Mouse (Mus musculus) neural tube, embryonic 13.5 days (tissue): Measurements from ENCODE around the gene Robo3. TPM values are rescaled to one million over a fixed set of nuclear protein-coding genes. Genes with fewer than 3 reads are reported as not detected.
A peak's percentile ranks its signal among the peaks of the same experiment; 100 is the strongest.

Experiments used
- ATAC-seq: fragments of 200-750 bp; cut with Nextera tagmentation; 2 replicates; pipeline ENCODE4 v1.8.0; 2017; ENCODE audit warnings: low read depth, mild to moderate bottlenecking, moderate TSS enrichment, moderate library complexity
- H3K27ac ChIP-seq: fragments of 300-500 bp; sonication (generic); replicated peaks from 2 replicates; pipeline ENCODE4 v1.5.1; 2015; ENCODE audit warnings: moderate library complexity, mild to moderate bottlenecking, inconsistent platforms
- H3K27me3 ChIP-seq: fragments of 300-500 bp; sonication (generic); 2 replicates; pipeline ENCODE4 v1.6.1; 2015; ENCODE audit warnings: mild to moderate bottlenecking, inconsistent platforms
- H3K36me3 ChIP-seq: fragments of 300-500 bp; sonication (generic); 2 replicates; pipeline ENCODE4 v1.6.1; 2015; ENCODE audit warnings: mild to moderate bottlenecking, inconsistent platforms
- H3K4me1 ChIP-seq: fragments of 300-500 bp; sonication (generic); replicated peaks from 2 replicates; pipeline ENCODE4 v1.6.1; 2015; ENCODE audit warnings: inconsistent platforms
- H3K4me2 ChIP-seq: fragments of 300-500 bp; sonication (generic); 2 replicates; pipeline ENCODE4 v1.6.1; 2015; ENCODE audit warnings: inconsistent platforms, mild to moderate bottlenecking, moderate library complexity
- H3K4me3 ChIP-seq: fragments of 300-500 bp; sonication (generic); 2 replicates; pipeline ENCODE4 v1.5.1; 2015; ENCODE audit warnings: mild to moderate bottlenecking, inconsistent platforms
- H3K9ac ChIP-seq: fragments of 300-500 bp; sonication (generic); 2 replicates; pipeline ENCODE4 v1.6.1; 2015; ENCODE audit warnings: moderate library complexity, mild to moderate bottlenecking, inconsistent platforms
- H3K9me3 ChIP-seq: fragments of 300-500 bp; sonication (generic); 2 replicates; pipeline ENCODE4 v1.6.1; 2016; ENCODE audit warnings: inconsistent platforms
- WGBS: fragments of 180-500 bp; shearing (Covaris S2); methylation state at CpG from one replicate; pipeline ENCODE4 v1.1.7; 2015; 5-methylcytosine and 5-hydroxymethylcytosine counted together
- polyA plus RNA-seq: library from polyadenylated mRNA; unstranded; fragments of >200 nt; fragmentation: Nextera tagmentation; extraction: Ambion mirVana; gene quantifications from 2 replicates; pipeline ENCODE4 v1.2.1, GENCODE M21; 2015

Robo3 gene
- polyA plus RNA-seq, 1 experiment from 2014 or later: 65.0 TPM

GRCm38 (mm10) chr9:37392071-37392470, 41.0 kb downstream of the Robo3 start:
- Histone ChIP-seq H3K27me3 (no peaks in the 10 kb centered on the region), H3K4me2 (no peak overlapping the region), H3K9ac (no peak overlapping the region), H3K4me1 (no peaks in the 10 kb centered on the region), H3K36me3 (no peaks in the 10 kb centered on the region), H3K4me3 (no peak overlapping the region), H3K9me3 (no peaks in the 10 kb centered on the region), H3K27ac (no peak overlapping the region)
- no peak for ATAC-seq
- WGBS: 65% methylated on average over 2 of the region's 2 CpGs

- H3K4me1 ChIP-seq: no peaks in the 10 kb centered on the region
- no peak overlapping the region for H3K4me2 ChIP-seq
- no peak overlapping the region for H3K27ac ChIP-seq
- no peak overlapping the region for H3K4me3 ChIP-seq
- WGBS: 60% methylated on average over 2 of the region's 2 CpGs
- no peak overlapping the region for H3K9ac ChIP-seq
- H3K27me3 ChIP-seq: peaks cover 3% of the 10 kb centered on the region; the same call in 1 of the 2 replicates
- H3K9me3 ChIP-seq: no peaks in the 10 kb centered on the region
- no peaks in the 10 kb centered on the region for H3K36me3 ChIP-seq
- no peak for ATAC-seq
Measured at GRCm38 (mm10) chr9:37390891-37391290, 42.2 kb downstream of the Robo3 start.

DNA sequence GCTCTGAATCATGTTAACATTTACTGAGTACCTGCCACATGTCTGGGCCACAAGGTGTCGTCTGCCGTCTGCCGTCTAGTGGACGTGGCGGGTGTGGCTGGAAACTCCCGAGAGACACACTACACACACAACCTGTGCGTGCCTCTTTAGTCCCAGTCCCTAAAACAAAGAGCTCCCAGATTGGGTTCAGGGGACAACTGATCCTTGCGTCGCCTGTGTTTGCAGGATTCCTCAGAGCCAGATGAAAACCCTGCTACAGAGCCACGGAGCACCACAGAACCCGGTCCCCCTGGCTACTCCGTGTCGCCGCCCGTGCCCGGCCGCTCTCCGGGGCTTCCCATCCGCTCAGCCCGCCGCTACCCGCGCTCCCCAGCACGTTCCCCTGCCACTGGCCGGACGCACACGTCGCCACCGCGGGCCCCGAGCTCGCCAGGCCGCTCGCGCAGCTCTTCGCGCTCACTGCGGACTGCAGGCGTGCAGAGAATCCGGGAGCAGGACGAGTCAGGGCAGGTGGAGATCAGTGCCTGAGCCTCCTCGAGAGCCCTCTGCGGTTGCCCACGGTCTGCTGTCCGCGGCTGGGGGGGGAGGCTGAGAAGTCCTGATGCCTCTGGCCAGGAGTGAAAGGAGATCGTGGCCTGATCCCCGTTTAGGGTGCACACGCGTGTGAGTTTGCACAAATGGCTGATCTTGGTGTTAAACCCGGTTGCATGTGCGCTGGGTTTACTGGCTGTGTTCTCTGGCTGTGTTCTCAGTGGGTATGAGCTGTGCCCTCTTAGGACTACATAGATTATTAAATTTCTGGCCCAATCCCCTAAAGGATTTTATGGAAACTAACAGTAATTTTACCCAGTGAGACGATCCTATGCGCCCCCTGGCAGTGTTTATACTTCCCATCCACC, 48.5 kb downstream of the Robo3 start:
- Histone ChIP-seq H3K9ac (peak overlapping the region; percentile 80), H3K9me3 (no peaks in the 10 kb centered on the region), H3K27ac (no peak overlapping the region; the same call in 1 of the 2 replicates), H3K27me3 (peaks cover 22% of the 10 kb centered on the region), H3K4me1 (peaks cover 10% of the 10 kb centered on the region; the same call in 1 of the 2 replicates), H3K4me3 (peak overlapping the region; percentile 50), H3K4me2 (peak overlapping the region; percentile 80), H3K36me3 (no peaks in the 10 kb centered on the region)
- peak; percentile 90 for ATAC-seq
- 7% methylated on average over 52 of the region's 54 CpGs for WGBS

DNA sequence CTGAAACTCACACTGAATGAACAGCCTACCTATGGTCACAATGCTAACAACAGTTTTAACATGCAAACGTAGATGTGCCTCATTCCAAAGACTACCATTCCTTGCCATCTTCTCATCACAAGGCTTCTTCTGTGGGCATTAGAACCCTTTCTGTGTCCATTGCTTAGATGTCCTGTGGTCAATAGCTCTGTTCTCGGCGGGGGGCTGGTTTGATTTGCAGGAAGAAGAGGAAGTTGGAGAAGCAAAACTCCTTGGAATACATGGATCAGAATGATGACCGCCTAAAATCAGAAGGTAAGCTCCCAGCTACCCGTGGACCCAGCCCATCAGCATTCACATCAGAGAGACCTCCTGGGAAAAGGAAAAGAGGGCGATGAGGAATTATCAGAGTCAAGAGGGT, 49.9 kb downstream of the Robo3 start:
- no peak overlapping the region for H3K27ac ChIP-seq
- H3K27me3 ChIP-seq: peaks cover 22% of the 10 kb centered on the region
- H3K4me3 ChIP-seq: no peak overlapping the region
- H3K4me2 ChIP-seq: no peak overlapping the region
- 93% methylated on average over 6 of the region's 6 CpGs for WGBS
- H3K4me1 ChIP-seq: peaks cover 10% of the 10 kb centered on the region; the same call in 1 of the 2 replicates
- H3K36me3 ChIP-seq: no peaks in the 10 kb centered on the region
- no peak for ATAC-seq
- H3K9me3 ChIP-seq: no peaks in the 10 kb centered on the region
- no peak overlapping the region for H3K9ac ChIP-seq

- no peak for ATAC-seq
- H3K27me3 ChIP-seq: 0 out of 2 replicates have a peak, but pooled peaks cover 2% of the 10 kb centered on the region
- no peak overlapping the region for H3K4me2 ChIP-seq
- no peak overlapping the region for H3K4me3 ChIP-seq
- 85% methylated on average over 5 of the region's 5 CpGs for WGBS
- no peaks in the 10 kb centered on the region for H3K36me3 ChIP-seq
- H3K27ac ChIP-seq: no peak overlapping the region
- H3K9me3 ChIP-seq: no peaks in the 10 kb centered on the region
- no peak overlapping the region for H3K9ac ChIP-seq
- H3K4me1 ChIP-seq: no peaks in the 10 kb centered on the region
Measured at GRCm38 (mm10) chr9:37375718-37376117, 57.3 kb downstream of the Robo3 start.

DNA sequence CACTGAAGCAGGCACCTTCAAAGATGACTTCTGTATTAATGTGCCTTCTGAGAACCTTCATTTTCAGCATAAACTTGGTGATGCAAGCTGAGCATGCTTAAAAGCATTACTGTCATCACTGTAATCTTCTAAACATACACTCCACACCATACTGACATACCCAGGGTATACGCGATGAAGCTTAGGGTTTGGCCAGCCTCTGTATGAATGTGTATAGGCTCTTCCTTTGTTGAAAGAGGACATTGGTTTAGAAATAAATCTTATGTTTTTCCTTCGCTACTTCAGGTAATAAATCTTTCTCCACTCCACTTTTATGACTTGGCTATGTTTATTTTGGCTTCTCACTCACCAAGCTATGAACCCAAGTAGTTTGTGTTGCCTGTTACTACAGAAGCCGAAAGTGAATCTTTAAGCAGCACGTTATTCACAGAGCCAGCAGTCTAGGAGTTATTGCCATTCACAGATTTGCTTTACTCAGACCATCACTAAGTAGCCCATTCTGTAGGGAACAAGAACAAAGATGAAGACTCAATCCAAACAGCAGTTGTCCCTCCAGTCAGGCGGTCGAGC, 61.7 kb downstream of the Robo3 start:
- ATAC-seq: no peak
- no peaks in the 10 kb centered on the region for H3K9me3 ChIP-seq
- no peak overlapping the region for H3K4me2 ChIP-seq
- no peaks in the 10 kb centered on the region for H3K27me3 ChIP-seq
- H3K4me1 ChIP-seq: no peaks in the 10 kb centered on the region
- no peak overlapping the region for H3K4me3 ChIP-seq
- no peaks in the 10 kb centered on the region for H3K36me3 ChIP-seq
- H3K9ac ChIP-seq: no peak overlapping the region
- 56% methylated on average over 7 of the region's 7 CpGs for whole genome bisulfite sequencing
- no peak overlapping the region for H3K27ac ChIP-seq

GRCm38 (mm10) chr9:37368860-37369259, 64.2 kb downstream of the Robo3 start:
- Histone ChIP-seq H3K4me2 (peak overlapping the region; percentile 14; the same call in 1 of the 2 replicates), H3K4me3 (no peak overlapping the region), H3K36me3 (no peaks in the 10 kb centered on the region), H3K9me3 (no peaks in the 10 kb centered on the region), H3K27me3 (no peaks in the 10 kb centered on the region), H3K4me1 (no peaks in the 10 kb centered on the region), H3K9ac (no peak overlapping the region), H3K27ac (no peak overlapping the region; the same call in 1 of the 2 replicates)
- ATAC-seq: no peak
- 84% methylated on average over 8 of the region's 8 CpGs for WGBS

DNA sequence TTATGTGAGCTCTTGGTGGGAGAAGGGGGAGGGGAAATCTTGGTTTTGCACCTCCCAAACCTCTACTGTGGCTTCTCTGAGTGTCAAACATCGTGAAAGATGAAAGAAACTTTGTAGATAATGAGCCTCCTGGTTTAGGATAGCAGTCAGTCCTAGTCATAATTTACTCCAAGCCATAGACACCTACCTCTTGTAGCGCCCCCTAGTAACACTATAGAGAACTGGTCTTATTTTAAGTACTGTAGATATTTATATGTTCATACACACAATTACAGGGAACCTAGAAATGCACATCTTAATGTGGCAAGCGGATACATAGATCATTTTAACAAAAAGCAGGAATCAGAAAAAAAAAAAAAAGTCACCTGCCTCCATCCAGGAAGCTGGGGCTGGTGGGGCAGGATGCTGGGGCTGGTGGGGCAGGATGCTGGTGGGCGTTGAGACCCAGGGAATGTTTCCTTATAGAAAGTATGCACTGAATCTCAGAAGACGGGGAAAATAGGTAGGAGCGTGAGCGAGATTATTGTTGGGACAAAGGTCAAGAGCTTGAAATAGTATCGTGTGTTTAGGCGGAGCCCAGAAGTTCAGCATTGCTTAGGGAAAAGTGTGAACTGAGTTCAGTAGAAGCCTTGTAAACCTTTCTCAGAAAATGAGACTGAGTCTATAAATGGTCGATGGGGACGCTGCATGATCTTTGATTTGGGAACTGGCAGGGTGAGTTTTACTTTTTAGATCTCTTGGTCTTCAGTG, 64.8 kb downstream of the Robo3 start:
- WGBS: 84% methylated on average over 11 of the region's 11 CpGs
- Histone ChIP-seq H3K4me1 (no peaks in the 10 kb centered on the region), H3K4me3 (no peak overlapping the region), H3K9ac (no peak overlapping the region), H3K36me3 (no peaks in the 10 kb centered on the region), H3K27me3 (no peaks in the 10 kb centered on the region), H3K4me2 (peak overlapping the region; percentile 14; the same call in 1 of the 2 replicates), H3K9me3 (no peaks in the 10 kb centered on the region), H3K27ac (peak overlapping the region; percentile 76)
- no peak for ATAC-seq

GRCm38 (mm10) chr9:37367301-37368080, 65.6 kb downstream of the Robo3 start, which contains the start of gene Hepacam:
TSS of gene Hepacam (plus strand) at chr9:37367351.
- Histone ChIP-seq H3K9me3 (no peaks in the 10 kb centered on the region), H3K4me3 (peak within 1 kb of the TSS; percentile 13; the same call in 1 of the 2 replicates), H3K27ac (peak within 1 kb of the TSS; percentile 76), H3K27me3 (no peaks in the 10 kb centered on the region), H3K36me3 (no peaks in the 10 kb centered on the region), H3K9ac (no peak within 1 kb of the TSS), H3K4me1 (no peaks in the 10 kb centered on the region), H3K4me2 (no peak within 1 kb of the TSS)
- WGBS: 75% methylated on average over 17 of the region's 17 CpGs
- peak; percentile 53 for ATAC-seq

DNA sequence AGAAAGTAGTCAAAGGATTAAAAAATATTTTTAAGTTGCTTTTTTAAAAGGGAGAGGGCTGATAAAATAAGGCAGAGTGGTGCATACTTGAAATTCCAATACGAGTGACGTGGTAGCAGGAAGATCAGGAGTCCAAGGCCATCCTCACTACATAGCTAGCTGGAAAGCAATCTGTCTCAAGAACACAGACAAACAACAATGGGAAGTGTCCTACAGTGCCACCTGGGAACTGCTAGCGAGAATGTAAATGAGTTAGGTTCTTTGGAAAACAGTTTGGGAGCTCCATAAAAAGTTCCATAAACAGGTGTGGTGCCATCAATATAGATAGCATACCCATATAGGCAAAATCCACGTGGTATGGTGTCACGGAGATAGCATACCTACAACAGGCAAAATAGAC, 67.3 kb downstream of the Robo3 start:
- ATAC-seq: no peak
- 66% methylated on average over 5 of the region's 5 CpGs for WGBS
- H3K9ac ChIP-seq: no peak overlapping the region
- no peak overlapping the region for H3K4me3 ChIP-seq
- no peak overlapping the region for H3K4me2 ChIP-seq
- no peaks in the 10 kb centered on the region for H3K36me3 ChIP-seq
- H3K27ac ChIP-seq: no peak overlapping the region
- H3K9me3 ChIP-seq: no peaks in the 10 kb centered on the region
- peaks cover 2% of the 10 kb centered on the region; the same call in 1 of the 2 replicates for H3K4me1 ChIP-seq
- no peaks in the 10 kb centered on the region for H3K27me3 ChIP-seq
